Mouse (Mus musculus) gastrocnemius, postnatal 14 days (tissue): ENCODE results near the gene Kat2a. TPM values are rescaled to one million over a fixed set of nuclear protein-coding genes. Genes with fewer than 3 reads are reported as not detected.

Experiments
- DNase-seq: peaks from one replicate; pipeline ENCODE4 v3.0.0; 2021; ENCODE audit warnings: mixed read lengths
- intact Hi-C: fragments of 180-260 bp; cut with DNase I; formaldehyde crosslinking; loops from one replicate; pipeline ENCODE4 v1.15.1; 2025; ENCODE audit warnings: low total_unique reads
- total RNA-seq, 2 experiments: library from RNA; stranded (reverse); gene quantifications; 2 replicates each; pipeline ENCODE4 v1.2.3; 2021

Kat2a gene
- total RNA-seq, 2 experiments from 2014 or later: 11.2 to 12.5 TPM

GRCm38 (mm10) chr11:100737105-100737733 is 25.0 kb upstream of the Kat2a start:
- intact Hi-C loops: no loop called here
- DNase-seq: no peak

- intact Hi-C loops: no loop called here
- no peak for DNase-seq
Observed at GRCm38 (mm10) chr11:100736746-100737080, 24.4 kb upstream of the Kat2a start.

- no peak for DNase-seq
- intact Hi-C loops: no loop called here
Observed at GRCm38 (mm10) chr11:100735954-100736745, 23.9 kb upstream of the Kat2a start.

GRCm38 (mm10) chr11:100735134-100735865 is 23.0 kb upstream of the Kat2a start:
- DNase-seq: no peak
- intact Hi-C loops: no loop called here

- DNase-seq: no peak
- intact Hi-C loops: no loop called here
Observed at GRCm38 (mm10) chr11:100730477-100731205, 18.4 kb upstream of the Kat2a start.

- no peak for DNase-seq
- intact Hi-C loops: no loop called here
Observed at GRCm38 (mm10) chr11:100729976-100730375, 17.7 kb upstream of the Kat2a start.

GRCm38 (mm10) chr11:100728601-100729000 is 16.3 kb upstream of the Kat2a start:
- no peak for DNase-seq
- intact Hi-C loops: no loop called here

GRCm38 (mm10) chr11:100727201-100727600 is 14.9 kb upstream of the Kat2a start:
- intact Hi-C loops: no loop called here
- DNase-seq: no peak

GRCm38 (mm10) chr11:100724919-100725512 is 12.8 kb upstream of the Kat2a start:
- intact Hi-C loops: no loop called here
- no peak for DNase-seq

GRCm38 (mm10) chr11:100722493-100723028 is 10.3 kb upstream of the Kat2a start:
- DNase-seq: no peak
- intact Hi-C loops: no loop called here

- intact Hi-C loops: no loop called here
- no peak for DNase-seq
Observed at GRCm38 (mm10) chr11:100721776-100722492, 9.7 kb upstream of the Kat2a start.

GRCm38 (mm10) chr11:100721254-100721653 is 9.0 kb upstream of the Kat2a start:
- no peak for DNase-seq
- intact Hi-C loops: no loop called here

- DNase-seq: no peak
- intact Hi-C loops: no loop called here
Observed at GRCm38 (mm10) chr11:100720345-100720744, 8.1 kb upstream of the Kat2a start.

- no peak for DNase-seq
- intact Hi-C loops: no loop called here
Observed at GRCm38 (mm10) chr11:100719893-100720292, 7.6 kb upstream of the Kat2a start.

GRCm38 (mm10) chr11:100719312-100719711 is 7.0 kb upstream of the Kat2a start:
- no peak for DNase-seq
- intact Hi-C loops: no loop called here

GRCm38 (mm10) chr11:100718866-100719265 is 6.6 kb upstream of the Kat2a start:
- no peak for DNase-seq
- intact Hi-C loops: no loop called here

- DNase-seq: no peak
- intact Hi-C loops: no loop called here
Observed at GRCm38 (mm10) chr11:100718462-100718861, 6.2 kb upstream of the Kat2a start.

- intact Hi-C loops: no loop called here
- DNase-seq: no peak
Observed at GRCm38 (mm10) chr11:100716649-100717048, 4.4 kb upstream of the Kat2a start.

GRCm38 (mm10) chr11:100714948-100715347 is 2.7 kb upstream of the Kat2a start:
- intact Hi-C loops: loop anchor here (2.0 kb wide), 1 partner anchor 46 kb away; no protein-coding TSS in a partner anchor
- no peak for DNase-seq
